Comparison of ENCODE assay signal across 24 mouse cellular contexts in genomic region chr3:85197148-85197547, GRCm38 (mm10).
A peak's percentile ranks its signal among the peaks of the same experiment; 100 is the strongest.
DNase-seq lines count a peak whose midpoint lies in the region; ATAC-seq and TF ChIP-seq lines count a peak whose summit lies in the region.
"Had no signal": no experiment of that assay in that cellular context is flagged by ENCODE, and none has a peak within 500 bp of the region (broad histone marks: within the 10 kb centered on the region; RNA-seq: fewer than 3 reads in every experiment).

No protein-coding gene starts in this region.

- no peaks in the 10 kb centered on the region for H3K4me1 ChIP-seq in liver, postnatal 0 days (ENCODE audit: insufficient read depth)
- H3K4me1 ChIP-seq in liver, embryonic 11.5 days (replicated peaks; ENCODE audit: control insufficient read depth, insufficient read depth, low read length): no peaks in the 10 kb centered on the region
- H3K4me1 ChIP-seq in intestine, embryonic 15.5 days (replicated peaks): no peaks in the 10 kb centered on the region
- H3K4me1 ChIP-seq: embryonic facial prominence, embryonic 12.5 days; embryonic facial prominence, embryonic 15.5 days; hindbrain, embryonic 10.5 days had no signal

- no peak for TF ChIP-seq CTCF in liver, postnatal 0 days (IDR thresholded peaks at IDR 0.05; ENCODE audit: low read depth)

- no peak overlapping the region for H3K9ac ChIP-seq in liver, postnatal 0 days (replicated peaks)
- no peak overlapping the region for H3K9ac ChIP-seq in liver, embryonic 11.5 days (ENCODE audit: low read depth, low read length)
- no peak overlapping the region for H3K9ac ChIP-seq in intestine, embryonic 15.5 days
- H3K9ac ChIP-seq: embryonic facial prominence, embryonic 12.5 days; embryonic facial prominence, embryonic 15.5 days; forebrain, postnatal 0 days; hindbrain, embryonic 13.5 days had no signal

- no peaks in the 10 kb centered on the region for H3K36me3 ChIP-seq in liver, postnatal 0 days (replicated peaks; ENCODE audit: insufficient read depth, low read length)
- no peaks in the 10 kb centered on the region for H3K36me3 ChIP-seq in liver, embryonic 11.5 days (ENCODE audit: control insufficient read depth, insufficient read depth, low read length)
- H3K36me3 ChIP-seq in intestine, embryonic 15.5 days: no peaks in the 10 kb centered on the region
- H3K36me3 ChIP-seq: embryonic facial prominence, embryonic 12.5 days; embryonic facial prominence, embryonic 15.5 days; hindbrain, embryonic 10.5 days; hindbrain, embryonic 13.5 days had no signal

- intact Hi-C loops in left cerebral cortex, postnatal 4 days (cut with DNase I): no loop called here

- no peaks in the 10 kb centered on the region for H3K9me3 ChIP-seq in liver, postnatal 0 days (ENCODE audit: low read length)
- no peaks in the 10 kb centered on the region for H3K9me3 ChIP-seq in liver, embryonic 11.5 days (ENCODE audit: control insufficient read depth, low read length)
- no peaks in the 10 kb centered on the region for H3K9me3 ChIP-seq in intestine, embryonic 15.5 days
- H3K9me3 ChIP-seq: embryonic facial prominence, embryonic 12.5 days; embryonic facial prominence, embryonic 15.5 days; hindbrain, embryonic 10.5 days; hindbrain, embryonic 13.5 days had no signal

- H3K27me3 ChIP-seq in liver, postnatal 0 days (ENCODE audit: insufficient read depth, low read length): no peaks in the 10 kb centered on the region
- no peaks in the 10 kb centered on the region for H3K27me3 ChIP-seq in liver, embryonic 11.5 days (replicated peaks; ENCODE audit: control insufficient read depth, insufficient read depth, low read length)
- H3K27me3 ChIP-seq in intestine, embryonic 15.5 days (replicated peaks): no peaks in the 10 kb centered on the region
- H3K27me3 ChIP-seq: embryonic facial prominence, embryonic 12.5 days; embryonic facial prominence, embryonic 15.5 days; hindbrain, embryonic 13.5 days had no signal

- no peak for ATAC-seq in liver, postnatal 0 days
- ATAC-seq in liver, embryonic 11.5 days (replicated peaks; ENCODE audit: low FRiP score): no peak
- ATAC-seq in intestine, embryonic 15.5 days: peak; percentile 58
- ATAC-seq: forebrain, embryonic 14.5 days; forebrain, postnatal 0 days; hindbrain, embryonic 16.5 days had no signal

- H3K4me3 ChIP-seq in liver, postnatal 0 days (ENCODE audit: low read depth, low read length): no peak overlapping the region
- H3K4me3 ChIP-seq in liver, embryonic 11.5 days (ENCODE audit: low read depth, low read length): no peak overlapping the region
- no peak overlapping the region for H3K4me3 ChIP-seq in intestine, embryonic 15.5 days (replicated peaks)
- H3K4me3 ChIP-seq: embryonic facial prominence, embryonic 12.5 days; embryonic facial prominence, embryonic 15.5 days; gastrocnemius, adult 2 months; hindbrain, embryonic 10.5 days; hindbrain, embryonic 13.5 days had no signal

- 73% methylated on average over 6 of the region's 6 CpGs for WGBS in liver, postnatal 0 days (ENCODE audit: insufficient replicate concordance)
- 76% methylated on average over 6 of the region's 6 CpGs for WGBS in liver, embryonic 11.5 days
- WGBS in intestine, embryonic 15.5 days: 71% methylated on average over 6 of the region's 6 CpGs
- 30% methylated on average over 6 of the region's 6 CpGs for WGBS in large intestine, adult 2 months

- no peak overlapping the region for H3K4me2 ChIP-seq in liver, postnatal 0 days (ENCODE audit: low read depth, low read length)
- no peak overlapping the region for H3K4me2 ChIP-seq in liver, embryonic 11.5 days
- H3K4me2 ChIP-seq in intestine, embryonic 15.5 days (replicated peaks): no peak overlapping the region
- H3K4me2 ChIP-seq: embryonic facial prominence, embryonic 12.5 days; embryonic facial prominence, embryonic 15.5 days; heart, embryonic 11.5 days; hindbrain, embryonic 13.5 days had no signal

- no peak for TF ChIP-seq EP300 in liver, postnatal 0 days (IDR thresholded peaks at IDR 0.05; ENCODE audit: low read depth)

- peak overlapping the region; percentile 44; the same call in 1 of the 2 replicates for H3K27ac ChIP-seq in liver, postnatal 0 days (ENCODE audit: low read depth)
- no peak overlapping the region for H3K27ac ChIP-seq in liver, embryonic 11.5 days (ENCODE audit: low read depth, low read length)
- H3K27ac ChIP-seq in intestine, embryonic 15.5 days: no peak overlapping the region
- H3K27ac ChIP-seq: embryonic facial prominence, embryonic 12.5 days; embryonic facial prominence, embryonic 15.5 days; gastrocnemius, adult 2 months; hindbrain, embryonic 10.5 days; hindbrain, embryonic 13.5 days had no signal

- DNase-seq in adrenal gland, adult 2 months: peak; percentile 38
- DNase-seq in adrenal gland, postnatal 4 days (ENCODE audit: low spot score in 2 of 2): no peak
- no peak for DNase-seq in liver, postnatal 0 days
- DNase-seq in liver, embryonic 11.5 days (ENCODE audit: low spot score): no peak
- DNase-seq in large intestine, adult 2 months (ENCODE audit: low read depth, low spot score): peak; percentile 39
- no peak for DNase-seq in ovary, adult 18-20 months (ENCODE audit: low spot score)
- DNase-seq in left cerebral cortex, postnatal 4 days: no peak
- DNase-seq: adrenal gland, postnatal 14 days; cerebellum, adult 11 months; cerebellum, adult 2 months; cerebellum, adult 9-11 months; cerebellum, postnatal 25 days; forebrain, postnatal 0 days; gastrocnemius, adult 2 months; gastrocnemius, postnatal 14 days; heart, adult 11 months had no signal

Comparison
In these comparisons a context has a peak if more than half of its experiments do, and no peak if none do; other contexts are left out.
1. DNase-seq: peak in adrenal gland, adult 2 months (single experiment) and large intestine, adult 2 months (single experiment); none in adrenal gland, postnatal 4 days (0 of 2), liver, postnatal 0 days (single experiment), liver, embryonic 11.5 days (single experiment), ovary, adult 18-20 months (single experiment) and left cerebral cortex, postnatal 4 days (single experiment).